Mouse (Mus musculus) neural tube, embryonic 13.5 days (tissue): Measurements from ENCODE around the gene Luc7l3. TPM values are rescaled to one million over a fixed set of nuclear protein-coding genes. Genes with fewer than 3 reads are reported as not detected.

Source experiments
- ATAC-seq: fragments of 200-750 bp; cut with Nextera tagmentation; 2 replicates; pipeline ENCODE4 v1.8.0; 2017; ENCODE audit warnings: low read depth, mild to moderate bottlenecking, moderate TSS enrichment, moderate library complexity
- H3K27ac ChIP-seq: fragments of 300-500 bp; sonication (generic); replicated peaks from 2 replicates; pipeline ENCODE4 v1.5.1; 2015; ENCODE audit warnings: moderate library complexity, mild to moderate bottlenecking, inconsistent platforms
- H3K27me3 ChIP-seq: fragments of 300-500 bp; sonication (generic); 2 replicates; pipeline ENCODE4 v1.6.1; 2015; ENCODE audit warnings: mild to moderate bottlenecking, inconsistent platforms
- H3K36me3 ChIP-seq: fragments of 300-500 bp; sonication (generic); 2 replicates; pipeline ENCODE4 v1.6.1; 2015; ENCODE audit warnings: mild to moderate bottlenecking, inconsistent platforms
- H3K4me1 ChIP-seq: fragments of 300-500 bp; sonication (generic); replicated peaks from 2 replicates; pipeline ENCODE4 v1.6.1; 2015; ENCODE audit warnings: inconsistent platforms
- H3K4me2 ChIP-seq: fragments of 300-500 bp; sonication (generic); 2 replicates; pipeline ENCODE4 v1.6.1; 2015; ENCODE audit warnings: inconsistent platforms, mild to moderate bottlenecking, moderate library complexity
- H3K4me3 ChIP-seq: fragments of 300-500 bp; sonication (generic); 2 replicates; pipeline ENCODE4 v1.5.1; 2015; ENCODE audit warnings: mild to moderate bottlenecking, inconsistent platforms
- H3K9ac ChIP-seq: fragments of 300-500 bp; sonication (generic); 2 replicates; pipeline ENCODE4 v1.6.1; 2015; ENCODE audit warnings: moderate library complexity, mild to moderate bottlenecking, inconsistent platforms
- H3K9me3 ChIP-seq: fragments of 300-500 bp; sonication (generic); 2 replicates; pipeline ENCODE4 v1.6.1; 2016; ENCODE audit warnings: inconsistent platforms
- WGBS: fragments of 180-500 bp; shearing (Covaris S2); methylation state at CpG from one replicate; pipeline ENCODE4 v1.1.7; 2015; 5-methylcytosine and 5-hydroxymethylcytosine counted together
- polyA plus RNA-seq: library from polyadenylated mRNA; unstranded; fragments of >200 nt; fragmentation: Nextera tagmentation; extraction: Ambion mirVana; gene quantifications from 2 replicates; pipeline ENCODE4 v1.2.1, GENCODE M21; 2015

Luc7l3 gene
- polyA plus RNA-seq, 1 experiment from 2014 or later, result 146 TPM

DNA sequence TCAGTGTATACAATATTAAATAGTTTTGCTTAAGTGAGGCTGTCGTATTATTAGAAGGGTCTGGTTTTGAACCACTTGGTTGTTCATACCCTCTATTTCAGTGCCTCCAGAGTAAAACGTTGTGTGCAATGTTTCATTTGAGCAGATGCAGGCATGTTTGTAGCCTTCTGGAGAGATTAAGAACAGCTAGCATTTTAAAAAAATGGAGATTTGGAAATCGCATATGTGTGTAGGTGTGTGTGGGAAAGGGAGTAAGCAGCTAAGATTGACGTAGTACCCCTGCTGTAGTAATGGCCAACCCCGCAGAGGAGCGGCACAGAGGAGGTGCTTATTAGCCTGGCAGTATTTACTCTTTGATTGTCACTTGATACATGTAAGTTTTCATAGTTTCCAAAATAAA is 10.9 kb upstream of the Luc7l3 start:
- Histone ChIP-seq H3K27ac (no peak overlapping the region), H3K4me1 (peaks cover 43% of the 10 kb centered on the region), H3K4me2 (no peak overlapping the region), H3K36me3 (peaks cover 29% of the 10 kb centered on the region), H3K9me3 (no peaks in the 10 kb centered on the region), H3K9ac (no peak overlapping the region), H3K27me3 (no peaks in the 10 kb centered on the region), H3K4me3 (no peak overlapping the region)
- ATAC-seq, result no peak
- 91% methylated on average over 6 of the region's 6 CpGs for WGBS

DNA sequence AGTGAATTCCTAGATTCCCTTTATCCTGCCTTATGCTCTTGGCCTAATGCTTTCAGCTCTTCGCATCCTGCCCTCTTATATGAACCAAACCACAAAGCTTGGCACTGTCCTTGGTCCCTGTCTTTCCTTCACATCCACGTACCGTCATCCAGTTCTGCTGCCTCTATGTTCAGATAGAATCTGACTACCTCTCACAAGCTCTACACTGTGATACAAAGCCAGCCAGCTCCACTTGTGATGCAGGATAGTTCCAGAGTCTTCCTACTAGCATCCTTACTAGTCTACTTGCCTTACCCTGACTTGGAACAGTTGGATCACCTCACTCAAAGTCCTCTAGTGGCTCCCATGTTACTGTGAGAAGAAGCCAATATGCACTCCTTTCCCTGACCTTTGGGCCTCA is 8.4 kb upstream of the Luc7l3 start:
- Histone ChIP-seq H3K27me3 (no peaks in the 10 kb centered on the region), H3K9me3 (no peaks in the 10 kb centered on the region), H3K4me1 (peaks cover 55% of the 10 kb centered on the region), H3K4me2 (peak overlapping the region; percentile 75), H3K9ac (peak overlapping the region; percentile 49), H3K27ac (no peak overlapping the region), H3K4me3 (no peak overlapping the region), H3K36me3 (peaks cover 9% of the 10 kb centered on the region)
- ATAC-seq, result no peak
- WGBS, result 97% methylated on average over 3 of the region's 3 CpGs

DNA sequence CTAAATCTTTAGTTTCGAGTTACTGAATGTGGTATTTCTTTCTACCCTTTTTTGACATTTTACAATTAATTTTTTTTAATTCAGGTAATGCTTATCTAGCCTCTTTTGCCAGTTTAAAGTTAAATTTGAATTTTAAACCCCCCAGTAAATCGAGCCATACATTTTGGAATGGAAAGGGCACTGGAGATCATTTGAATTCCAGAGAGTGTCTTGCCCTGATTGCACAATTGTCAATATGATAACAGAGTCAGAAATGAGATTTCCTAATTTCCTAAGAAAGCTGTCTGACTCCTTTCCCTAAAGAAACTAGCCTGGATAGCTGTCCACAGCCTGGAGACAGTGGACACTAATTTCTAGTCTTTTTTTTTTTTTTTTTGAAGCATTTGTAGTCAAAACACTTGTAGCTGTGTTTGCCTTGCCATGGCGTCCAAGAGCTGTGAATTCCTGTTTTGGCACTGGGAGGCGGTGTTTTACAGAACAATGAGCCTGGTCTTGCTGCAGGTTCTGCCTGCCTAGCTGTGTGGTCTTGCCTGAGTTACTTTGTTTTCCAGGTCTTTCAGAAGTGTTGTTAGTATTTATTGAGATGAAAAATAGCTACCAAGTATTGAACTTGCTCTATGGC is 7.6 kb upstream of the Luc7l3 start:
- Histone ChIP-seq H3K27me3 (no peaks in the 10 kb centered on the region), H3K9me3 (no peaks in the 10 kb centered on the region), H3K4me3 (peak overlapping the region; percentile 75; the same call in 1 of the 2 replicates), H3K4me2 (peak overlapping the region; percentile 75), H3K9ac (0 out of 2 replicates have a peak overlapping the region, but pooled peaks have one; percentile 99), H3K27ac (peak overlapping the region; percentile 100), H3K4me1 (peaks cover 55% of the 10 kb centered on the region), H3K36me3 (peaks cover 2% of the 10 kb centered on the region)
- ATAC-seq, result no peak
- 46% methylated on average over 4 of the region's 4 CpGs for WGBS

DNA sequence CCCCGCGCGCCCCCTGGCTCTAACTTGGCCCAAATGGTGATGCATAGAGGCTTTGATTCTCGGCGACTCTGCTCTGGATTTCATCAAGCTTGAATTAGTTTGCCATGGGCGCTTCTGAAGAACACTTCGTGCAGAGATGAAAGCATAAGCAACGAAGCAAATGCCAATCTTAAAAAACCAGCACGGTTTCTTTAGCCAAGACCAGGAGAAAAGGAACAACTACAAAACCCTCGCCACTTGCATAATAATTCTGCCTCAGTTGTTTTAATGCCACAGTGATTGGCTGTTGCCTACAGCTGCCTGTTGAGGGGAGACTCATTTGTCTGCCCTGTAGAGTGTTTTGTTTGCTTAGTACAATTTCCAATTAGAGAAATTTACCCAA is 6.8 kb upstream of the Luc7l3 start:
- ATAC-seq, result no peak
- Histone ChIP-seq H3K27ac (peak overlapping the region; percentile 100), H3K4me1 (peaks cover 55% of the 10 kb centered on the region), H3K4me3 (peak overlapping the region; percentile 75), H3K4me2 (peak overlapping the region; percentile 75), H3K9ac (peak overlapping the region; percentile 99), H3K36me3 (no peaks in the 10 kb centered on the region), H3K27me3 (no peaks in the 10 kb centered on the region), H3K9me3 (no peaks in the 10 kb centered on the region)
- WGBS, result 2% methylated on average over 10 of the region's 10 CpGs

DNA sequence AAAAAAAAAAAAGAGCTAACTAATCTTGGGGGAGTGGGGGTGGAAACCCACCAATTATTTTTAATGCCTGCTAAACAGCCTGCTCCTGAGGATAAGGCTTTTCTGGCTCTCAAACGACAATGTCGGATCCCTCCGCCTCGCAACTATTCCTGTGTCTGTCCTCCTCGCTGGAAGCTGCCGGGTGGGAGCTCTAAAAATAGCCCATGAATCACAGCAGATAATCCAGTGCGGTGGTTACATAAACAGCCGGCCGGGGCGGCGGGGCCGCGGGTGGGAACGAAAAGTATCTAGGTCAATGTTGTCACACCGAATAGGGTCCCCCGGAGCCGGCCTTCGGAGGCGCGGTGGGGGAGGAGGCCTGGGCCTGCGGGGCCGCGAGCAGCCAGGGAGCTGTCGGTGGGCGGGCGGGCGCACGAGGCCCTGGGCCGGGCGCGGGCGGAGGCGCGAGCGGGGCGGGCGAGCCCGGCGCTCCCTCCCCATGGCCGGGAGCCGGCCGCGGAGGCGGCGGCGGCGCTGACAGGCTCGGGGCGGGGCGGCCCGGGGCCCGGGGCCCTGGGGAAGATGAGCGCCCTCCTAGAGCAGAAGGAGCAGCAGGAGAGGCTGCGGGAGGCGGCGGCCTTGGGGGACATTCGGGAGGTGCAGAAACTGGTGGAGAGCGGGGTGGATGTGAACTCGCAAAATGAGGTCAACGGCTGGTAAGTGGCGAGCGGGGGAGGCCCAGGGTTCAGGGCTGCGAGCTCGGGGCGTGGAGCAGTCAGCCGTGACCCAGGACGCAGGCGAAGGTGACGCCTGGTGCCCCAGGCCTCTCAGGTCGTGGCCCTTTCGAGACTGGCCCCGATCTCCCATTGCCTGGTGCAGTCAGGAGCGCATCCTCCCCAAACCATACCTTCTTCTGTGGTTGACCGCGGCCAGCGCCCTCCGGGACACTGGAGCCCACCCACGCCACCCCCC is 6.2 kb upstream of the Luc7l3 start, which contains the start of gene Ankrd40:
TSS of gene Ankrd40 (plus strand) at position 309 of the 951 bp plus-strand sequence.
- Histone ChIP-seq H3K4me2 (peak within 1 kb of the TSS; percentile 75), H3K27me3 (no peaks in the 10 kb centered on the region), H3K27ac (peak within 1 kb of the TSS; percentile 100), H3K9me3 (no peaks in the 10 kb centered on the region), H3K9ac (peak within 1 kb of the TSS; percentile 99), H3K36me3 (no peaks in the 10 kb centered on the region), H3K4me1 (peaks cover 55% of the 10 kb centered on the region), H3K4me3 (peak within 1 kb of the TSS; percentile 75)
- under 1% methylated on average over 75 of the region's 78 CpGs for WGBS
- ATAC-seq, result peak; percentile 82

DNA sequence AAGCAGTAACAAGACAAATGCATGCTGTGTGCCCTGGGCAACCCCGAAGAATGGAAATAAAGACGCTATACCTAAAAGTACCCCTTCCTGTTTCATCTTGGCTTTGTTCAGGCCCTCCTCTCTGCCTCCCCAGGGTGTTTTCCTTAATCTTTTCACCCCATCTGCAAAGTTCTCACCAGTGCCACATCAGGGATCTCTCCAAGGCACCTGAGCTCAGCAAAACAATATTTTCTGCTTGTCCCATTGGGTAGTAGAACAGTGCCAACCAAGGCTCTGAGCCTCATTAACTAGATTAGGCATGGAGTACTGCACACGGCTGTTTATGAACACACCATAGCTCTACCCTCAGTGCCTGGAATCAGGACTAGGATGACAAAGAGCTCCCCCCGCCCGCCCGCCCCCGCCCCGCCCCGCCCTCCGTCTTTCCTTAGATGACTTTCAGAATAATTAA is 5.2 kb upstream of the Luc7l3 start:
- H3K27ac ChIP-seq, result peak overlapping the region; percentile 100
- peak overlapping the region; percentile 99 for H3K9ac ChIP-seq
- no peaks in the 10 kb centered on the region for H3K9me3 ChIP-seq
- H3K27me3 ChIP-seq, result no peaks in the 10 kb centered on the region
- under 1% methylated on average over 10 of the region's 10 CpGs for WGBS
- peak overlapping the region; percentile 75 for H3K4me2 ChIP-seq
- H3K36me3 ChIP-seq, result no peaks in the 10 kb centered on the region
- peak; percentile 91 for ATAC-seq
- peaks cover 55% of the 10 kb centered on the region for H3K4me1 ChIP-seq
- peak overlapping the region; percentile 75 for H3K4me3 ChIP-seq

DNA sequence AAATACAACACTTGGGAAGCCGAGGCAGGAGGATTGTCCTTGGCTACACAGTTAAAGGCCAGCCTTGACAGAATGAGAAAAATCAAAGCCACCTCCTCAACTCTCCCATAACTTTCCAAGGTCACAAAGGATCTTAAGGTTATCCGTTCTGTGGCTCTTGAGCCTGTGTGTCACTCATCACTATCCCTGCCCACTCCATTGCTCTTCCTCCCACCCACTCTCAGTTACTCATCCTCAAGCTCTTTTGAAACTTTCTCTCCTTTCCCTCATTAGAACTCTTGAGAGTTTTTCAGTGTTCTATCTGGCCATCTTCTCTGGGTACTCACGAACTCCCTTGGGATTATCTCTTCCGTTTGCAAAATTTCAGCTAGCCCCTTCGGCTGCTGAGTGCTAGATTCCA is 2.8 kb upstream of the Luc7l3 start:
- no peak overlapping the region for H3K9ac ChIP-seq
- H3K27me3 ChIP-seq, result no peaks in the 10 kb centered on the region
- H3K4me1 ChIP-seq, result peaks cover 41% of the 10 kb centered on the region
- ATAC-seq, result no peak
- no peak overlapping the region for H3K4me3 ChIP-seq
- no peak overlapping the region for H3K27ac ChIP-seq
- no peaks in the 10 kb centered on the region for H3K36me3 ChIP-seq
- H3K4me2 ChIP-seq, result no peak overlapping the region
- no peaks in the 10 kb centered on the region for H3K9me3 ChIP-seq
- WGBS, result 88% methylated on average over 5 of the region's 5 CpGs

DNA sequence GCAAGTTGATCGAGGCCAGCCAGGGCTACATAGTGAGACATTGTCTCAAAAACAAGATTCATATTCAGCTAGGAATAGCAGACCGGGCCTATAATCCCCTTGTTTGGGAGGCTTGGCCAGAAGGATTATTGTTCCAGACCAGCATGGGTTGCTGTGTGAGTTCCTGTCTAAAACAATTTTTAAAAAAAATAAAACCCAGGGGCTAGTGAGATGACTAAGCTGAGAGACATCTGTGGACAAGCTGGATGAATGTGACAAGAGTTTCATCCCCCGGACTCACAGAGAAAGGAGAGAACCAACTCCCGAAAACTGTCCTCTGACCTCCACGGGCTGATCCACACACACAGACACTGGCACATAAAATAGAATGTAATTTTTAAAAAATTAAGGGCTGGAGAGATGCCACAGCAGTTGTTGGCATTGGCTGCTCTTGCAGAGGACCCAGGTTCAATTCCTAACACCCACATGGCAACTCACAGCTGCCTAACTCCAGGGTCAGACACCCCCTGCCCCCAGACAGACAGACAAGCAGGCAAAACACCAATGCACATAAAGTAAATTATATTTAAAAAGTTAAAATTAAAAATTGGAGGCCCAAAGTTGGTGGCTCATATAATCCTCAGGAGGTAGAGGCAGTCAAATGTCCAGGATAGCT is 1.6 kb upstream of the Luc7l3 start:
- H3K4me2 ChIP-seq, result no peak overlapping the region
- peaks cover 40% of the 10 kb centered on the region for H3K4me1 ChIP-seq
- H3K9me3 ChIP-seq, result no peaks in the 10 kb centered on the region
- WGBS, result 79% methylated on average over 5 of the region's 5 CpGs
- H3K36me3 ChIP-seq, result no peaks in the 10 kb centered on the region
- H3K27me3 ChIP-seq, result no peaks in the 10 kb centered on the region
- no peak overlapping the region for H3K4me3 ChIP-seq
- H3K9ac ChIP-seq, result no peak overlapping the region
- peak overlapping the region; percentile 99; the same call in 1 of the 2 replicates for H3K27ac ChIP-seq
- no peak for ATAC-seq

DNA sequence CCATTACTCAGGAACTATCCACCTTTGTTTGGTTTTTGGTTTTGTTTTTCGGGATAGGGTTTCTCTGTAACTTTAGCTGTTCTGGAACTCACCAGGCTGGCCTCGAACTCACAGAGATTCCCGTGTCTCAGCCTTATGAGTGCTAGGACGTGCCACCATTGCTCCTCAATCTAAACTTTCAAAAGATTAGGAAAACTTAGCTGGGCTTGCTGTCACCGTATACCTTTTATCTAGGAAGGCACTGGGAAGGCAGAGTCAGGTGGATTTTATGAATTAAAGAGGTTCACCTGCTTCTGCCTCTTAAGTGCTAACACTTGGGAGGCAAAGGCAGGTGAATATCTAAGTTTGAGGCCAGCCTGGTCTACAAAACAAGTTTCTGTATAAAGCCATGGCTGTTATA is 848 bp upstream of the Luc7l3 start:
- 46% methylated on average over 5 of the region's 5 CpGs for WGBS
- Histone ChIP-seq H3K4me1 (peaks cover 48% of the 10 kb centered on the region), H3K9ac (peak overlapping the region; percentile 100), H3K27ac (peak overlapping the region; percentile 99), H3K27me3 (no peaks in the 10 kb centered on the region), H3K4me3 (peak overlapping the region; percentile 99), H3K4me2 (peak overlapping the region; percentile 80), H3K36me3 (no peaks in the 10 kb centered on the region), H3K9me3 (no peaks in the 10 kb centered on the region)
- no peak for ATAC-seq

DNA sequence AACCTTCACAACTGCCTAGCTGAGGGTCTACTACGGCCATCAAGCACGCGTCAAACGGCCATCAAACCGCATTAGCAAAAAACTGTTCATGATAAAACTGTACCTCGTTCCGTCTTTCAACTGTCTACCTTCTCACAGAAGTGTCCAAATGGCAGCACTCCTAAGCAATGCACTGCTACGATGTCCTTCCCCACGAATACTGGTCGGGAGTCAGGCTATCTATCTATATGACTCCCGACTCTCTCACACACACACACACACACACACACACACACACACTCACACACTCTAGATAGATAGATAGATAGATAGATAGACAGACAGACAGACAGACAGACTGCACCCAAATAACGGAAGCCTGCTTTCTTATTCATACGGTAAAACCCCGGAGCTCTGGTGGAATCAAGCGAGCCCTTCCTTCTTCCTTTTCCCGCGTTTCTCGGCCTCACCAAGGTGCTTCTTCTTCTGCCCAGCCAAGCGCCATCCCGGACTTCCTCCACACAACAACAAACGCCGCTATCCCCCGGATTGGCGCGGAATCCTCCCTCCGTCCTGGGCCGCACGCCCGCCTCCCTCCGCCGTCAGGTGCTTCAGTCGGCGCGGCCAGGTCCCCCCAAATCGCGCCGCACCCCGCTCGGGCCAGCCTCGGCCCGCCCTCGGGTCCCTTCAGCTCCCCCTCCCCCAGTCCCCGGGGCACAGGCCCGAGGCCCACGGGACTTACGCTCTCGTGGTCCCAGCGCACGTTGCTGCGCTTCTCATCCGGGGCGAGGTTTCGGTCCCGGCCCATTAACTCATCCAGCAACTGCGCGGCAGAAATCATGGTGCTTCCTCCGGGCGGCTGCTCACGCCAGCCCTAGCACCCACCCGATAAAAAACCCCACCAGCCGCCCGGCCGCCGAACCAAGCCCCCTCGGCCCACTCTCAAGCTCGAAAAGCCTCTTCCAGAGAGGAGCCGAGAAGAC is 538 bp downstream of the Luc7l3 start:
- peak overlapping the region; percentile 99 for H3K4me3 ChIP-seq
- under 1% methylated on average over 60 of the region's 67 CpGs for WGBS
- peaks cover 53% of the 10 kb centered on the region for H3K4me1 ChIP-seq
- H3K36me3 ChIP-seq, result no peaks in the 10 kb centered on the region
- no peaks in the 10 kb centered on the region for H3K9me3 ChIP-seq
- H3K27ac ChIP-seq, result peak overlapping the region; percentile 99
- peak overlapping the region; percentile 80 for H3K4me2 ChIP-seq
- peak overlapping the region; percentile 100 for H3K9ac ChIP-seq
- H3K27me3 ChIP-seq, result no peaks in the 10 kb centered on the region
- peak; percentile 79 for ATAC-seq

DNA sequence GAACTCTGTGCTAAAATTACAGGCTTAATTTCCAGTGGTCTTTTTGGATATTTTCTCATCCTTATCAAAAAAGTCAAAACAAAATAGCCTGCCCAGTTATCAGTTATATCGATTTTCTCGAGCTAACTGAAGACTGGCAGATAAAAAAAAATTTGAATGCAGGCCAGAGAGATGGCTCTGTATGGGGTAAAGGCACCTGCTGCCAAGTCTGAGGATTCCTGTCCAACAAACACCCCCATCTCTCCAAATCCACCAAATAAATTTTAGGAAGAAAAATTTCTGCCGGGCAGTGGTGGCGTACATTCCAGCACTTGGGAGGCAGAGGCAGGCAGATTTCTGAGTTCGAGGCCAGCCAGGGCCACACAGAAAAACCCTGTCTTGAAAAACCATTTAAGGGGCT is 3.7 kb downstream of the Luc7l3 start:
- no peak overlapping the region for H3K4me3 ChIP-seq
- H3K27me3 ChIP-seq, result no peaks in the 10 kb centered on the region
- H3K4me1 ChIP-seq, result peaks cover 80% of the 10 kb centered on the region
- WGBS, result 88% methylated on average over 5 of the region's 5 CpGs
- H3K36me3 ChIP-seq, result no peaks in the 10 kb centered on the region
- no peak overlapping the region for H3K9ac ChIP-seq
- H3K9me3 ChIP-seq, result no peaks in the 10 kb centered on the region
- H3K27ac ChIP-seq, result no peak overlapping the region
- H3K4me2 ChIP-seq, result no peak overlapping the region
- ATAC-seq, result no peak
